Mouse (Mus musculus): ENCODE measurements around the gene Serpinb3a. TPM values are rescaled to one million over a fixed set of nuclear protein-coding genes. Genes with fewer than 3 reads are reported as not detected.
A peak's percentile ranks its signal among the peaks of the same experiment; 100 is the strongest.
"Not testable (repeated sequence)": the region's sequence is repeated elsewhere in the genome, so short reads cannot be mapped to it uniquely, and the experiment has no call there.

Serpinb3a gene
- polyA plus RNA-seq (2015; fragmentation: Nextera tagmentation; extraction: Ambion mirVana): 1.6 and 6.4 TPM in 2 replicates

GRCm38 (mm10) chr1:107052203-107052602, at the start of gene Serpinb3a:
TSS of gene Serpinb3a (minus strand) at chr1:107052303.
- H3K4me2 ChIP-seq: no peak within 1 kb of the TSS
- H3K36me3 ChIP-seq: no peaks in the 10 kb centered on the region
- no peak within 1 kb of the TSS for H3K4me3 ChIP-seq (replicated peaks)
- WGBS: 85% methylated on average over 1 of the region's 1 CpGs
- H3K4me1 ChIP-seq: no peaks in the 10 kb centered on the region
- no peak within 1 kb of the TSS for H3K9ac ChIP-seq
- no peak for ATAC-seq (ENCODE audit: insufficient read depth, low FRiP score, low read depth)
- no peak within 1 kb of the TSS for H3K27ac ChIP-seq
- no peaks in the 10 kb centered on the region for H3K9me3 ChIP-seq
- H3K27me3 ChIP-seq (replicated peaks): no peaks in the 10 kb centered on the region

GRCm38 (mm10) chr1:107098417-107098816, 46.3 kb upstream of the Serpinb3a start:
- no peak overlapping the region for H3K4me2 ChIP-seq
- no peak overlapping the region for H3K9ac ChIP-seq
- H3K9me3 ChIP-seq: no peaks in the 10 kb centered on the region
- H3K36me3 ChIP-seq: no peaks in the 10 kb centered on the region
- ATAC-seq (ENCODE audit: insufficient read depth, low FRiP score, low read depth): no peak
- no peak overlapping the region for H3K27ac ChIP-seq
- no peaks in the 10 kb centered on the region for H3K27me3 ChIP-seq (replicated peaks)
- 86% methylated on average over 2 of the region's 2 CpGs for WGBS
- H3K4me3 ChIP-seq (replicated peaks): no peak overlapping the region
- no peaks in the 10 kb centered on the region for H3K4me1 ChIP-seq

- Histone ChIP-seq H3K27me3 (replicated peaks) (no peaks in the 10 kb centered on the region), H3K36me3 (no peaks in the 10 kb centered on the region), H3K4me3 (replicated peaks) (no peak within 1 kb of the TSS), H3K9ac (no peak within 1 kb of the TSS), H3K4me2 (no peak within 1 kb of the TSS), H3K4me1 (no peaks in the 10 kb centered on the region), H3K27ac (no peak within 1 kb of the TSS), H3K9me3 (no peaks in the 10 kb centered on the region)
- ATAC-seq (ENCODE audit: insufficient read depth, low FRiP score, low read depth): no peak
Observed at GRCm38 (mm10) chr1:107083406-107083805, 31.3 kb upstream of the Serpinb3a start, which contains the start of gene Serpinb3d. TSS of gene Serpinb3d (minus strand) at chr1:107083506.

GRCm38 (mm10) chr1:107034236-107034635, 17.9 kb downstream of the Serpinb3a start:
- 83% methylated on average over 3 of the region's 3 CpGs for WGBS
- H3K27ac ChIP-seq; H3K9ac ChIP-seq; H3K4me3 ChIP-seq (replicated peaks); H3K27me3 ChIP-seq (replicated peaks); H3K4me1 ChIP-seq; H3K4me2 ChIP-seq; ATAC-seq (ENCODE audit: insufficient read depth, low FRiP score, low read depth); H3K9me3 ChIP-seq; H3K36me3 ChIP-seq: not testable (repeated sequence)

- no peaks in the 10 kb centered on the region for H3K27me3 ChIP-seq (replicated peaks)
- 63% methylated on average over 1 of the region's 1 CpGs for WGBS
- no peak overlapping the region for H3K27ac ChIP-seq
- H3K4me1 ChIP-seq: no peaks in the 10 kb centered on the region
- no peak for ATAC-seq (ENCODE audit: insufficient read depth, low FRiP score, low read depth)
- no peak overlapping the region for H3K4me2 ChIP-seq
- H3K9me3 ChIP-seq: no peaks in the 10 kb centered on the region
- no peak overlapping the region for H3K4me3 ChIP-seq (replicated peaks)
- H3K9ac ChIP-seq: no peak overlapping the region
- H3K36me3 ChIP-seq: no peaks in the 10 kb centered on the region
Observed at GRCm38 (mm10) chr1:107025886-107026285, 26.2 kb downstream of the Serpinb3a start.

GRCm38 (mm10) chr1:107015210-107015609, 36.9 kb downstream of the Serpinb3a start:
- no peaks in the 10 kb centered on the region for H3K36me3 ChIP-seq
- no peak for ATAC-seq (ENCODE audit: insufficient read depth, low FRiP score, low read depth)

GRCm38 (mm10) chr1:107014530-107014929, 37.6 kb downstream of the Serpinb3a start:
- WGBS: 49% methylated on average over 2 of the region's 2 CpGs
- no peak for ATAC-seq (ENCODE audit: insufficient read depth, low FRiP score, low read depth)

More at GRCm38 (mm10) chr1:107015210-107015609, 36.9 kb downstream of the Serpinb3a start:
- H3K4me1 ChIP-seq: no peaks in the 10 kb centered on the region
- H3K9ac ChIP-seq: no peak overlapping the region
- no peak overlapping the region for H3K4me3 ChIP-seq (replicated peaks)
- 79% methylated on average over 7 of the region's 7 CpGs for WGBS
- no peak overlapping the region for H3K27ac ChIP-seq
- H3K4me2 ChIP-seq: no peak overlapping the region
- no peaks in the 10 kb centered on the region for H3K9me3 ChIP-seq
- H3K27me3 ChIP-seq (replicated peaks): no peaks in the 10 kb centered on the region

GRCm38 (mm10) chr1:107006316-107006715, 45.8 kb downstream of the Serpinb3a start:
- Histone ChIP-seq H3K9me3 (no peaks in the 10 kb centered on the region), H3K27ac (no peak overlapping the region), H3K36me3 (no peaks in the 10 kb centered on the region), H3K27me3 (replicated peaks) (no peaks in the 10 kb centered on the region), H3K4me2 (no peak overlapping the region), H3K4me3 (replicated peaks) (no peak overlapping the region), H3K9ac (no peak overlapping the region), H3K4me1 (no peaks in the 10 kb centered on the region)
- ATAC-seq (ENCODE audit: insufficient read depth, low FRiP score, low read depth): no peak
- 60% methylated on average over 3 of the region's 3 CpGs for WGBS

More at GRCm38 (mm10) chr1:107014530-107014929, 37.6 kb downstream of the Serpinb3a start:
- H3K4me3 ChIP-seq (replicated peaks): no peak overlapping the region
- no peaks in the 10 kb centered on the region for H3K9me3 ChIP-seq
- no peak overlapping the region for H3K27ac ChIP-seq
- H3K36me3 ChIP-seq: no peaks in the 10 kb centered on the region
- H3K9ac ChIP-seq: no peak overlapping the region
- no peaks in the 10 kb centered on the region for H3K27me3 ChIP-seq (replicated peaks)
- H3K4me2 ChIP-seq: no peak overlapping the region
- H3K4me1 ChIP-seq: no peaks in the 10 kb centered on the region

- Histone ChIP-seq H3K36me3 (no peaks in the 10 kb centered on the region), H3K9me3 (no peaks in the 10 kb centered on the region), H3K4me2 (no peak overlapping the region), H3K4me1 (no peaks in the 10 kb centered on the region), H3K9ac (no peak overlapping the region), H3K4me3 (replicated peaks) (no peak overlapping the region), H3K27me3 (replicated peaks) (no peaks in the 10 kb centered on the region), H3K27ac (no peak overlapping the region)
- no peak for ATAC-seq (ENCODE audit: insufficient read depth, low FRiP score, low read depth)
- WGBS: 71% methylated on average over 2 of the region's 2 CpGs
Observed at GRCm38 (mm10) chr1:107001754-107002153, 50.3 kb downstream of the Serpinb3a start.

- 64% methylated on average over 13 of the region's 13 CpGs for WGBS
- no peak overlapping the region for H3K4me3 ChIP-seq (replicated peaks)
- H3K27me3 ChIP-seq (replicated peaks): no peaks in the 10 kb centered on the region
- ATAC-seq (ENCODE audit: insufficient read depth, low FRiP score, low read depth): peak; percentile 63; the same call in 1 of the 2 replicates
- no peaks in the 10 kb centered on the region for H3K9me3 ChIP-seq
- H3K4me2 ChIP-seq: no peak overlapping the region
- no peak overlapping the region for H3K9ac ChIP-seq
- no peaks in the 10 kb centered on the region for H3K4me1 ChIP-seq
- H3K27ac ChIP-seq: no peak overlapping the region
- H3K36me3 ChIP-seq: no peaks in the 10 kb centered on the region
Observed at GRCm38 (mm10) chr1:107000424-107000823, 51.7 kb downstream of the Serpinb3a start.

Other genes starting within 250 kb of the Serpinb3a start
- gene Serpinb5, start 191.1 kb downstream of the Serpinb3a start, polyA plus RNA-seq (2015; fragmentation: Nextera tagmentation; extraction: Ambion mirVana): 27.1 and 41.3 TPM in 2 replicates
- 1.7 and 4.5 TPM in 2 replicates for gene Serpinb12, start 117.9 kb downstream of the Serpinb3a start, polyA plus RNA-seq (2015; fragmentation: Nextera tagmentation; extraction: Ambion mirVana)
- not detected in 2 replicates for gene Serpinb13, start 71.3 kb downstream of the Serpinb3a start, polyA plus RNA-seq (2015; fragmentation: Nextera tagmentation; extraction: Ambion mirVana)
- gene Serpinb3d, start 31.2 kb upstream of the Serpinb3a start, polyA plus RNA-seq (2015; fragmentation: Nextera tagmentation; extraction: Ambion mirVana): not detected in 2 replicates
- not detected in 2 replicates for gene Serpinb3b, start 226.1 kb upstream of the Serpinb3a start, polyA plus RNA-seq (2015; fragmentation: Nextera tagmentation; extraction: Ambion mirVana)
- not detected in 2 replicates for gene Serpinb3c, start 226.1 kb upstream of the Serpinb3a start, polyA plus RNA-seq (2015; fragmentation: Nextera tagmentation; extraction: Ambion mirVana)